Mouse (Mus musculus): ENCODE data around the gene Ctcfl. TPM values are rescaled to one million over a fixed set of nuclear protein-coding genes. Genes with fewer than 3 reads are reported as not detected.
"Not testable (repeated sequence)": the region's sequence is repeated elsewhere in the genome, so short reads cannot be mapped to it uniquely, and the experiment has no call there.

The Ctcfl gene
- total and polyA plus RNA-seq, 2 experiments = 0.10 to 0.46 TPM

GRCm38 (mm10) chr2:173126386-173126785 is 7.1 kb upstream of the Ctcfl start:
- Histone ChIP-seq H3K4me3 (ENCODE audit: insufficient read depth, low read depth, low read length) (no peak overlapping the region), H3K27me3 (ENCODE audit: control insufficient read depth, insufficient read depth, low read length) (no peaks in the 10 kb centered on the region), H3K27ac (replicated peaks; ENCODE audit: insufficient read depth, low read depth, low read length) (no peak overlapping the region; the same call in 1 of the 2 replicates), H3K9ac (ENCODE audit: low read depth, low read length) (no peak overlapping the region), H3K36me3 (ENCODE audit: control insufficient read depth, insufficient read depth, low read length) (no peaks in the 10 kb centered on the region), H3K79me2 (ENCODE audit: control insufficient read depth, insufficient read depth, low read length) (no peaks in the 10 kb centered on the region), H3K4me1 (ENCODE audit: control insufficient read depth, insufficient read depth, low read length) (peaks cover 22% of the 10 kb centered on the region)
- 62% methylated on average over 4 of the region's 4 CpGs for WGBS
- DNase-seq (ENCODE audit: extremely low read depth, low read depth, low spot score) = peak; percentile 48
- TF ChIP-seq POLR2A (IDR thresholded peaks at IDR 0.05; ENCODE audit: extremely low read depth, insufficient read depth, low read length) (no peak), CTCF (IDR thresholded peaks at IDR 0.05; ENCODE audit: low read depth, low read length) (no peak)

- DNase-seq (ENCODE audit: extremely low read depth, low read depth, low spot score) = peak; percentile 100
- peaks cover 22% of the 10 kb centered on the region for H3K4me1 ChIP-seq (ENCODE audit: control insufficient read depth, insufficient read depth, low read length)
- H3K27me3 ChIP-seq (ENCODE audit: control insufficient read depth, insufficient read depth, low read length) = no peaks in the 10 kb centered on the region
- H3K27ac ChIP-seq (replicated peaks; ENCODE audit: insufficient read depth, low read depth, low read length) = peak overlapping the region; percentile 100
- H3K36me3 ChIP-seq (ENCODE audit: control insufficient read depth, insufficient read depth, low read length) = no peaks in the 10 kb centered on the region
- H3K79me2 ChIP-seq (ENCODE audit: control insufficient read depth, insufficient read depth, low read length) = no peaks in the 10 kb centered on the region
- H3K9ac ChIP-seq (ENCODE audit: low read depth, low read length) = peak overlapping the region; percentile 25
- no peak overlapping the region for H3K4me3 ChIP-seq (ENCODE audit: insufficient read depth, low read depth, low read length)
- WGBS = 18% methylated on average over 7 of the region's 7 CpGs
- no peak for TF ChIP-seq POLR2A (IDR thresholded peaks at IDR 0.05; ENCODE audit: extremely low read depth, insufficient read depth, low read length)
- 0 out of 2 replicates have a peak, but pooled peaks have one; percentile 8 for TF ChIP-seq CTCF (IDR thresholded peaks at IDR 0.05; ENCODE audit: low read depth, low read length)
Measured at GRCm38 (mm10) chr2:173124022-173124735, 4.9 kb upstream of the Ctcfl start.

GRCm38 (mm10) chr2:173120117-173120516 is 792 bp upstream of the Ctcfl start:
- H3K4me3 ChIP-seq (ENCODE audit: insufficient read depth, low read depth, low read length); H3K36me3 ChIP-seq (ENCODE audit: control insufficient read depth, insufficient read depth, low read length); H3K27me3 ChIP-seq (ENCODE audit: control insufficient read depth, insufficient read depth, low read length); DNase-seq (ENCODE audit: extremely low read depth, low read depth, low spot score); H3K27ac ChIP-seq (replicated peaks; ENCODE audit: insufficient read depth, low read depth, low read length); H3K79me2 ChIP-seq (ENCODE audit: control insufficient read depth, insufficient read depth, low read length); H3K9ac ChIP-seq (ENCODE audit: low read depth, low read length): not testable (repeated sequence)
- H3K4me1 ChIP-seq (ENCODE audit: control insufficient read depth, insufficient read depth, low read length) = peaks cover 11% of the 10 kb centered on the region
- WGBS = 74% methylated on average over 4 of the region's 4 CpGs

GRCm38 (mm10) chr2:173113796-173114195 is 5.5 kb downstream of the Ctcfl start:
- not testable (repeated sequence) for H3K79me2 ChIP-seq (ENCODE audit: control insufficient read depth, insufficient read depth, low read length); H3K4me1 ChIP-seq (ENCODE audit: control insufficient read depth, insufficient read depth, low read length); H3K9ac ChIP-seq (ENCODE audit: low read depth, low read length); H3K36me3 ChIP-seq (ENCODE audit: control insufficient read depth, insufficient read depth, low read length); H3K27ac ChIP-seq (replicated peaks; ENCODE audit: insufficient read depth, low read depth, low read length); H3K4me3 ChIP-seq (ENCODE audit: insufficient read depth, low read depth, low read length); DNase-seq (ENCODE audit: extremely low read depth, low read depth, low spot score); H3K27me3 ChIP-seq (ENCODE audit: control insufficient read depth, insufficient read depth, low read length)
- WGBS = 64% methylated on average over 3 of the region's 3 CpGs
- TF ChIP-seq CTCF (IDR thresholded peaks at IDR 0.05; ENCODE audit: low read depth, low read length) = peak; percentile 35; the same call in 1 of the 2 replicates

- DNase-seq (ENCODE audit: extremely low read depth, low read depth, low spot score) = peak; percentile 96
- Histone ChIP-seq H3K36me3 (ENCODE audit: control insufficient read depth, insufficient read depth, low read length) (no peaks in the 10 kb centered on the region), H3K27me3 (ENCODE audit: control insufficient read depth, insufficient read depth, low read length) (no peaks in the 10 kb centered on the region), H3K27ac (replicated peaks; ENCODE audit: insufficient read depth, low read depth, low read length) (peak overlapping the region; percentile 73), H3K4me3 (ENCODE audit: insufficient read depth, low read depth, low read length) (peak overlapping the region; percentile 6; the same call in 1 of the 2 replicates), H3K4me1 (ENCODE audit: control insufficient read depth, insufficient read depth, low read length) (peaks cover 10% of the 10 kb centered on the region), H3K79me2 (ENCODE audit: control insufficient read depth, insufficient read depth, low read length) (no peaks in the 10 kb centered on the region), H3K9ac (ENCODE audit: low read depth, low read length) (peak overlapping the region; percentile 43)
- no peak for TF ChIP-seq CTCF (IDR thresholded peaks at IDR 0.05; ENCODE audit: low read depth, low read length)
- TF ChIP-seq POLR2A (IDR thresholded peaks at IDR 0.05; ENCODE audit: extremely low read depth, insufficient read depth, low read length) = no peak
- WGBS = 53% methylated on average over 9 of the region's 9 CpGs
Measured at GRCm38 (mm10) chr2:173110571-173110970, 8.8 kb downstream of the Ctcfl start.

GRCm38 (mm10) chr2:173109510-173109909 is 9.8 kb downstream of the Ctcfl start:
- no peak for TF ChIP-seq CTCF (IDR thresholded peaks at IDR 0.05; ENCODE audit: low read depth, low read length)
- TF ChIP-seq POLR2A (IDR thresholded peaks at IDR 0.05; ENCODE audit: extremely low read depth, insufficient read depth, low read length) = no peak
- no peak for DNase-seq (ENCODE audit: extremely low read depth, low read depth, low spot score)
- Histone ChIP-seq H3K79me2 (ENCODE audit: control insufficient read depth, insufficient read depth, low read length) (no peaks in the 10 kb centered on the region), H3K4me3 (ENCODE audit: insufficient read depth, low read depth, low read length) (no peak overlapping the region), H3K36me3 (ENCODE audit: control insufficient read depth, insufficient read depth, low read length) (no peaks in the 10 kb centered on the region), H3K27ac (replicated peaks; ENCODE audit: insufficient read depth, low read depth, low read length) (peak overlapping the region; percentile 33), H3K9ac (ENCODE audit: low read depth, low read length) (no peak overlapping the region), H3K4me1 (ENCODE audit: control insufficient read depth, insufficient read depth, low read length) (peaks cover 10% of the 10 kb centered on the region), H3K27me3 (ENCODE audit: control insufficient read depth, insufficient read depth, low read length) (no peaks in the 10 kb centered on the region)
- WGBS = 96% methylated on average over 7 of the region's 7 CpGs

All from liver, adult 2 months (tissue).